Mouse (Mus musculus) urinary bladder, postnatal 10 days (tissue): Measurements from ENCODE around the gene Slc22a23.

ENCODE experiments used
- DNase-seq: peaks from one replicate; pipeline ENCODE4 v3.0.0; 2022; ENCODE audit warnings: low spot score

The Slc22a23 gene

DNA sequence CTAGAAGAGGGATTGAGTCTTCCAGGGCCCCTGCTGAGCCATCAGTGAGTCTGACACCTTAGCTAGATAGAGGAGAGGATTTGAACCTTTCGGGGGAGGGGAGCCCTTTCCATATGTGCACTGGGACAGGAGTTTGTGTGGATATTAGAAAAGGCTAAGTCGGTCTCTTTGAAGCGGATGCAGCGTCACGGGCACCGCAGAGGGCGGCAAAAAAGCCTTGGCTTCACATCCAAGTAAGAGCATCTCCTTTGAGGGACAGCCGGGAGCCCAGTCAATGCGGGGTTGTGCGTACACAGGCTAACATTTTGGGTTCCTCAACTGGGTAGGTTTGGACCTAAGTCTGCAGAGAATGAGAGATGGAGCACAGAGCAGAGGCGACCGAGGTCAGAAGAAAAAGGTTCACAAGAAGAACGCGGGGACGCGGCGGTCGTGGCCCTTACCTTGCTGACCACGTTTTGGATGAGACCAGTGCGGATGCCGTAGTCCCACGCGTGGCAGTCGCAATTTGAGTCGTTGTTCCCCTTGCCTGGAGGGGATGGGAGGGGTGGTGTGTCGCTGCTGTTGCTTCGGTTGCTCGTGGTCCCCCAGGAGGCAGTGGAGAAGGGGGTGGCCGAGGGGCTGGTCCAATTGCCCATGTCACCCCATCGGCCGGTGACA is 1.1 kb downstream of the Slc22a23 start:
- DNase-seq: no peak

DNA sequence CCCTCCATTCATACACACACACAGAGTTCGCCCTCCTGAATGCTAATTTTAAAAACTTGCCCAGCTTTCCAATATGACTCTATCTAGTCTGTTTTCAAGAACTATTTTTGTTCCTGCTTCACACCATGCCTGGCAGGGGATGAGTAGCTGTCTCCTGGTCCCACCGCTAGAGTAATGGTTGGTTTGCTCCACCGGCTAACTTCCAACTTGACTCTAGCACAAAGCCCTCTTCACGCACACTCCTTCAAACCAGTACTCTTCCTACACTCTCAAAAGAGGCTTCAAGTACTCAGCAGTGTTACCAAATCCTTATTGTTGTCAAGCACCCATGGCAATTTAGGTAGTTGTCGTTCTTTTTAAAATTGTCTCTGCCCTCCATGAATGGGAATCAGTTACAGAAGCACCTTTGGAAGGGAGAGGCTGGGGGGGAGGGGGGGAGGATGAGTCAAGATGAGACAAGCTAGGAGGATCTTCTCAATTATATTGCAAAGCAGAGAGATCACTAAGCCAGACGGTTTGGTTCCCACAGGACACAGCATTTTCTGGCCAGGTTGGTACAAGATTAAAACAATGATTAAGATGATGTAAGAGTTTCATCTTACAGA is 2.6 kb downstream of the Slc22a23 start:
- DNase-seq: no peak

DNA sequence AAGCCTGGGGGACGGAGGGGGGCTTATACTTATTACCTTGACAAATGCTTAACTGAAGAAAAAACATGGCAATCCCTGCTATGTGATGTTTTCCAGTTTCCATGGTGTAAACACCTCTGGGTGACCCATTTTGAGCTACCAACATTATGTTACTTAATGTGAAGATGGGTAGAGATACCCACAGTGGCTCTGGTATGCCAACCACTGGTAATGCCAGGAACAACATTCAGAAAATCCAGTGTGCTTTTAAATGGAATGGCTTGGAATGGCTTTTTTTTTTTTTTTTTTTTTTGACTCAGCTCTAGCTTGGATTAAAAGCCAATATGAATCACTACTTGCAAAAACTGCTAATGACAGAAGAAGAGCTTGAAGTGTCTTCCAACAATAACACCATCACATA is 8.1 kb downstream of the Slc22a23 start:
- no peak for DNase-seq

DNA sequence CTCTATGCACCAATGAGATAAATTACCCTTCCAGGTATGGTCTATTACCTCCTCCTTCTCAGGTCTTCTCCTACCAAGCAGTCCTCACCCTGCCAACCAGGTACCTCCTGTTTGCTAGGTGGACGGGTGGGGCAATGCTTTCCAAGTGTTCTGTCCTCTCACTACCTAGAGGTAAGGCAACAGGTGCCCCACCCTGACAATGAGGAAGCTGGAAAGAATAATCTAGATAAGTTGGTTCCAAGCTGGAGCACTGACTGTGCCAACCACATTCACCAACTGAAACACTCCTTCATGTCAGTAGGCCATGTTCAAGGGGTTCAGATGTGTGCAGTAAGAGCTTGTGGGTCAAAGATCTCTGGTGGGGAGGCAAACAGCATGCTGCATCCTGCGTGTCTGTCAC is 10.1 kb downstream of the Slc22a23 start:
- no peak for DNase-seq

- DNase-seq: no peak
These were observed 12.2 kb downstream of the Slc22a23 start for GRCm38 (mm10) chr13:34332762-34333161.

DNA sequence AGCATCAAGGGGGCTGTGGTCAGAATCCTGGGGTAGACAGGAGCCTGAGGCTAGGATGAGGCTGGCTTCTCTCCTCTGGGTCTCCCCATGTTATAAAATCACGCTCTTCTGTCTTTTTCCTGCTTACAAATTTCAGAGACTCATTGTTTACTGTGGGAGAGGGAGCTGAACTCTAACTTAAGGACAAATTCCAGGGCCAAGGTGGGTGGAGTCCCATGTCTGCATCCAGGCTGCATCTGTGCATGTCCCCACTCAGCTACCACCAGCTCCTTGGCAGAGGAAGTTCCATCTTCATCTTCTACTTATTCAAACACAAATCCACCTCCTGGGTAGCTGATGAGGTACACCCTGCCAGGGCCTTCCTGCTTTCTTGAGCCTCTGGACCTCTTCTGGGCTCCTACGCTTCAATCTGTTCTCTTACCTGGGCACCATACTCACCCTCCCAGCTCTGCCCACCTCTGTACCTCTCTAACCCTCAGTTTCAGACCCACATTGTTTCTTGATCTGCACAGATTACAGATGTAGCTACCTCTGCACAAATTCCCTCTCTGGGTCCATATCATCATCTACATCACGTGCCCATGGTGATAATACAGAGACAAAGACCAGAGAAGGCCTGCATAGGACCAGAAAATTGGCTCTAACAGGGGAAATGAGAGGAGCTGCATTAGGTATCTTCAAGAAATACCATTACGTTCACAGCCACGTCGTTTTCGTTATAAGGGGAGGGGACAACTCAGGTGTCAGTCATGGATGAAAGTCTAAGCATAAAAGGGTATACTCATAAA is 13.4 kb downstream of the Slc22a23 start:
- no peak for DNase-seq

DNA sequence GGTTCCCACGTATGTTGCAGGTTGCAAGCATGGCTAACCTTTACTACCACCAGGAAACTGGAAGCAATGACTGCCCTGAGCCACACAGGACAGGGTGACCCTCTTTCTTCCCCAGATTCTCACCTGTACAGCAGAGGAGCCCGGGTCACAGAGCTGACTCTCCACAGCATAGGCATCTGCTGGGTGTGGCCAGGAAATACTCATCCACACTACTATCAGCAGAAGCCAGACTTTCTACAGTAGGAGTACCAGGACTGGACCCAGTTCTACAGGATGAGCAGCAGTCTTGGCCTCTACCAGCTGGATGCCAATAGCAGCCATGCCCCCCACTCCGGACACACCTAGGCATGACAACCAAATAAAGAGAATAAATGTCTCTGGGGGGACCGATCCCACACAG is 15.4 kb downstream of the Slc22a23 start:
- DNase-seq: no peak

DNA sequence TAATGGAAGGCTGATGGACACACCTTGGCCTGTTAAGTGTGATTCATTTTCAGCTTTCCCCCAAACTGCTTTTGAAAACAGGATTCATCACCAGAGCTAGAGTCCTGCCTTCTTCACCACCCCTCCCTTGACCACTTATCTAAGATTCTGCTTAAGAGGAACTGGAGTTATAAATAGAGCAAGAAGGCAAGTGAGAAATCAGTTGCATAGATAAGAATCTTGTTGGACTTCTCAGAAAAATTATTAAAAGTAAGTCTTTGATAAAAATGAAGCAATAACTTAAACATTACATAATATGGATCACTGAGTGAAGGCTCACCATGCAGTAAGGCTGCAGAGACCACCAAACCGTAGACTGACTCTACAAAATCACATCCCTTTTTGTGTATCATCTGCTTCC is 18.0 kb downstream of the Slc22a23 start:
- DNase-seq: no peak

DNA sequence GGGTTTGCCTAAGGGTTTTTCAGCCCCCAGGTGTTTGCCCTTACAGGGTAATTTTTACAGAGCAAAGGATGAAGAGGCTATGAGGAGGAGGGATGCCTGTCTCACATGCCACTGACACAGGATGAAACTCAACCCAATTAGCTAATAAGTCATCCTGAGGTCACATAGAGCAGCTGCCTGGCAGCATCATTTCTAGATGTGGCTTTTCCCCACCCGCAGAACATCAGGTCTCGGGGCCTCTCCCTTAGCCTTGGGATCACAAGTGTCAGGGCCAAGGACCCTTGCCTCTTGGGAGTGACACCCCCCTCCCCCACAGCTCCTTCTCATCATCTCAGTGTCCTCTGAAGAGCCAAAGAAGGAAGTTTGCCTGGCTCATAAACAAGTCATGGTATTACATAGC is 21.6 kb downstream of the Slc22a23 start:
- no peak for DNase-seq

GRCm38 (mm10) chr13:34320482-34320881 is 24.5 kb downstream of the Slc22a23 start:
- no peak for DNase-seq

- no peak for DNase-seq
These were observed 27.9 kb downstream of the Slc22a23 start for GRCm38 (mm10) chr13:34317051-34317450.

GRCm38 (mm10) chr13:34316511-34316910 is 28.5 kb downstream of the Slc22a23 start:
- DNase-seq: no peak

GRCm38 (mm10) chr13:34313033-34313491 is 31.9 kb downstream of the Slc22a23 start:
- no peak for DNase-seq

DNA sequence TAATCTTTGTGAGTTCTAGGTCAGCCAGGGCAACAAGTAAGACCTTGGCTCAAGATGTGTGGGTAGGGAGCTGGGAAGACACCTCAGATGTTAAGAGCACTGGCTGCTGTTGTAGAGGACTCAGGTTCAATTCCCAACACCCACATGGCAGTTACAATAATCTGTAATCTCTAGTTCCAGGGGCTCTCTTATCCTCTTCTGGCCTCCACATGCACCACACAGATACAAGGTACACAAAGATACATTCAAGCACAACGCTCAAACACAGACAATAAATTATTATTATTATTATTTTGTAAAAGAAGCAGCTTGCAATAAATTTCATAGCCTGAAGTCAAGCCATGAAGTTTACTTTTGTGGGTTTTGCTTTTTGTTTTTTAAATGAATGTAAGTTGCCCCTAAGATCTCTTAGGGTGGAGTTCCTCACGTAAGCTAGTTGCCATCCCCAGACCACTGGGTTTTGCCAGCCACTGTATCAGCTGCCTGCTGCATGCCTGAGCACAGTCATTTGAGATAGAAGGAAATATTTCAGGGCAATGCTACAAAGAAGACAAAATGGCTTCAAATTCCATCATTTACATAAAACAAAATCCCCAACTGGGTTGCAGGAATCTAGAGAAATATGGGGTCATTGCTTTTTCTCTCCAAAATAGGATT is 32.5 kb downstream of the Slc22a23 start:
- no peak for DNase-seq

DNA sequence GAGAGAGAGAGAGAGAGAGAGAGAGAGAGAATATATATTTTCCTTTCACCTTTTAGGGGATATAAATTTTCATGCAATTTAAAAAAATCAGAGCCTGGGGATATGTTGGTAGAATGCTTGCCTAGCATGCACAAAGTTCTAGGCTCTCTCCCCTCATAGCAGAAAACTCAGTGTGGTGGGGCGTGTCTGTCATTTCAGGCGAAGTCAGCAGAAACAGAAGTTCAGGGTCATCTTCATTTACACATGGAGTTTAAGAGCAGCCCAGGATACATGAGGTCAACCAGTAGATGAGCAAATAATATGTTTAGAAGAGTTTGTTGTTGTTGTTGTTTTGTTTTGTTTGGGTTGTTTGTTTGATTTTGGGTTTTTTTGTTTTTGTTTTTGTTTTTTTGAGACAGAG is 33.4 kb downstream of the Slc22a23 start:
- DNase-seq: no peak

- DNase-seq: no peak
These were observed 36.4 kb downstream of the Slc22a23 start for GRCm38 (mm10) chr13:34308604-34308927.

DNA sequence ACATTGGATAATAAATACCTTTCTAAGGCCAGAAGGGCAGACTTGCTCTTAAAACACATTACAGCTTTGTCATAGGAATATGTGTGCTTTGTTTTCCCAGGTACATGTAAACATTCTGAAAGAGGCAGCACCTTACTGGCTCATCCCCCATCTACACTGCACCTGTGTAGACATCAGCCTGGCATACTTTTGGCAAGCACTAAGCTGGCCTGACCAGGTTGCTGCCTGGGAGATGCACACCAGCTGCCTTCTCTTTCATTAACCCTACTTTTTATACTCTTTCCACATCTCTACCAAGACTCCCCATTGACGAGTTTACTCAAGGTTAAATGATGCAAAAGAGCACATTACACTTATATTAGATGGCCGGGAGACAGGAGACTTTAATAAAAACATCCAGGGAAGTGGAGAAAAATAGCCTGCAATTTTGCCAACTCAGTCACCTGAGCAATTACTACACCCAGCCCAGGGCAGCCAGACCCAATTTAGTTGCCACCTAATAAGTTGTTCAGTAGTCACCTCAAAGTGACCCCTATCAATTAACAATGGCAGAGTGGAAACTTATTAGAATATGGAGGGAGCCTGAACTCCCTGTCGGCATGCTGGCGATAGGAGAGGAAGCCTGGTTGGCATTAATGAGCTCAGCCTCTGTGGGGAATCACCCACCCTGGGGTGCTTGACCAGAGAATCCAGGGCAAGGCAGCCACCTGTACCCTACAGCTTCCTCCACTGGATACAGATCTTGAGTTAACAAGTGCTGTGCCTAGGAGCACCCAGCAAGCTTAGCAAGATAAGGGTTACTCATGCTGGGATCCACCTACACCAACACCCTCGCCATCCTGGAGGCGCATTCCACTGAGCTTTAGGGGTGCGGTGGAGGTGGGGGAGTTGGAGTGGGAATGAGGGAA is 37.0 kb downstream of the Slc22a23 start:
- DNase-seq: no peak

DNA sequence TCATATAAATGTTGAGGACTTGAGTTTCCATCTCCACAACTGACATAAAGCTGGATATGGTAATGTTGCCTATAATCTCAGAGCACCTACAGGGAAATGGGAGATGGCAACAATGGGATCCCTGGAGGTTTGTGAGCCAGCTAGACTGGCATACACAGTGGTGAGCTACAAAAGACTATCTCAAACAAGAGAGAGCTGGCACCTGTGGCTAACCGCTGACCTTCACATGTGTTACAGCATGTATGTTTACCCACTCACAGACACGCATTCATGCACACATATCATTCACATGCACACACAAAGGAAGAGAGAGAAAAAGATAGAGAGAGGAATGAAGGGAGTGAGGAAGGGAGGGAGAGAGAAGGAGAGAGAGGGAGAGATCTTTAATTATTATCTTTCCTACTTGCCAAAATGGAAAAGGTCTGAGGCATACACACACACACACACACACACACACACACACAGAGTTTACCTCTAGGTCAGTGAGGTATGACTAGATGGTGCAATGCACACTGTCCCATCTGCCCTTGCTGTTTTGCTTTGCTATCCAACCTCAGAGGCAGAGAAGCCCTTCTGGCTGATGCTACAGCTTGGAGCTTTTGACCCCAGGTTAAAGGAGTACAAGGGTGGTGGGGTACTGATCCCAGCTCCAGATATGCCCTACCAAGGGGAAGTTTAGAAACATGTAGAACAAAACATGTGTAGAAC is 38.9 kb downstream of the Slc22a23 start:
- no peak for DNase-seq

DNA sequence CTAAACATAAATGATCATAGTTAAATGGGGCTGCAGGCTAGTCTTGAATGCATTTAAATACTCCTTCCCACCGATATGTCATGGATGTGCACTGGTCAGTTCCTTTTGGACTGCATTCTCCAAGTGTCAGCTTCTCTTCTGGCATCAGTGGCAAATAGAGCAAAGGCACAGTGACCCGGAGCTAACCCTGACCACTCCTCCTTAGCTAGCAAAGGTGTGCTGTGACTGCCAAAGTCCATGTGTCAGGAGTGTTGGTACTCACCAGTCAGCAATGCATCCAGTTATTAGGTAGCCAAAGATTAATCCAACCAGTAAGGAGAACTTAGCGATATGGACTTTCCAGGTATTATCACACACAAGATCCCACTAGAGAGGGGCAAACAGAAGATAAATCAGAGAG is 40.1 kb downstream of the Slc22a23 start:
- DNase-seq: no peak

GRCm38 (mm10) chr13:34303386-34304016 is 41.5 kb downstream of the Slc22a23 start:
- no peak for DNase-seq

- no peak for DNase-seq
These were observed 43.4 kb downstream of the Slc22a23 start for GRCm38 (mm10) chr13:34301585-34301984.
